Mouse (Mus musculus): ENCODE measurements around the gene Stra8. TPM values are rescaled to one million over a fixed set of nuclear protein-coding genes. Genes with fewer than 3 reads are reported as not detected.
A peak's percentile ranks its signal among the peaks of the same experiment; 100 is the strongest.

Gene Stra8
- polyA plus RNA-seq, 1 experiment from 2014 or later: not detected

DNA sequence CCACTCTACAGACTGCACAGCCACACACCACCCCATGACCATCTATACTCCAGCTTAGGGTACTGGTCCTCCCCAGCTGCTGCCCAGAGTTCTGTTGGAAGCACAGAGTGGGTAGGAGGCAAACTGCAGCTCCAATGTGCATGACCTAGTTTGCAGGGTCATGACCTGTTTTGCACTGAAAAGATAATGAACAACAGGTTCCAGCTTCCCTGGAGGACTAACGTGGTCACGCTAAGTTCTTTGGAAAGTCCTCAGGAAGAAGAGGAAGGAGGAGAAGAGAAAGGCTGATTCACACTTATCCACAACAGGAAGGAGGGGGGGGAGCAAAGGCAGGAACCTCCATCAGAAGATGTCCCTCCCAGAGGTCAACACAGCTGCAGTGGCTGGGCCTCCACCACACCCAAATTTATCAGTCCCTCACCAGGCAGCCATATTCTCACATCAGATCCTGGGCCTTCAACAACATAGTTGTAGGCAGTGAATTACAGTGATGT is 12.8 kb upstream of the Stra8 start:
- H3K27ac ChIP-seq (ENCODE audit: low read depth, low read length): no peak overlapping the region
- no peaks in the 10 kb centered on the region for H3K27me3 ChIP-seq (ENCODE audit: control insufficient read depth, insufficient read depth, low read length)
- H3K9ac ChIP-seq (ENCODE audit: low read length): no peak overlapping the region
- DNase-seq (ENCODE audit: low spot score) (no peak), ATAC-seq (replicated peaks; ENCODE audit: low FRiP score) (no peak)
- H3K4me1 ChIP-seq (replicated peaks; ENCODE audit: control insufficient read depth, insufficient read depth, low read length): no peaks in the 10 kb centered on the region
- no peak overlapping the region for H3K4me2 ChIP-seq (ENCODE audit: low read depth, low read length, severe bottlenecking)
- no peaks in the 10 kb centered on the region for H3K9me3 ChIP-seq (ENCODE audit: control insufficient read depth, low read length)
- H3K36me3 ChIP-seq (ENCODE audit: control insufficient read depth, insufficient read depth, low read length): no peaks in the 10 kb centered on the region; the same call in 1 of the 2 replicates
- WGBS: 82% methylated on average over 2 of the region's 2 CpGs
- no peak overlapping the region for H3K4me3 ChIP-seq (ENCODE audit: low read depth, low read length)

DNA sequence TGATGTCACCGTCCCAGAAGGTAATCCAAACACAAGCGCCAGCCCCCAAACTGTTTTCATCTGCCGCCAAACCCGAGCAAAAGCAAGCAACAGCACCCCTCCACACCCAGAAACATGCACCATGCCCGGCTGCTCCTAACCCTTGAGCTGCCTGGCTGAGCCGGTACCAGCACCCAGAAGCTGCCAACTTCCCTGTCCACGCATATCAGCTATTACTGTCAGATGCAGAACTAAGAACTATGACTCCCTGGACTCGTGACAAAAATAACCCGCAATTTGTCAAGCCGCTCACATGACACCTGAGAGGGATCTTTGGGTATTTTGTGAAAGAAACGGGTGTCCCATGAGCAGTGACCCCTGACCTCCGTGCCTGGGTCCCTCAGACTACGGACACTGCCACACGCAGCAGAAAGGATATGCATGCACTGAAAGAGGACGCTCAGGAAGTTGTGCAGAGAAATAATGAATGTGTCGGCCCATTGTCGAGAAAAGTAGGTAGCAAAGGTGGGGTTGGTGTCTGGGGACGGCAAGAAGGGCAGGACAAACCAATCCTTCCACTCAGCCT is 12.2 kb upstream of the Stra8 start:
- DNase-seq (ENCODE audit: low spot score) (no peak), ATAC-seq (replicated peaks; ENCODE audit: low FRiP score) (no peak)
- H3K4me3 ChIP-seq (ENCODE audit: low read depth, low read length): no peak overlapping the region
- 89% methylated on average over 18 of the region's 18 CpGs for WGBS
- H3K27ac ChIP-seq (ENCODE audit: low read depth, low read length): no peak overlapping the region
- no peaks in the 10 kb centered on the region for H3K9me3 ChIP-seq (ENCODE audit: control insufficient read depth, low read length)
- no peak overlapping the region for H3K4me2 ChIP-seq (ENCODE audit: low read depth, low read length, severe bottlenecking)
- no peaks in the 10 kb centered on the region; the same call in 1 of the 2 replicates for H3K36me3 ChIP-seq (ENCODE audit: control insufficient read depth, insufficient read depth, low read length)
- H3K27me3 ChIP-seq (ENCODE audit: control insufficient read depth, insufficient read depth, low read length): no peaks in the 10 kb centered on the region
- H3K9ac ChIP-seq (ENCODE audit: low read length): no peak overlapping the region
- H3K4me1 ChIP-seq (replicated peaks; ENCODE audit: control insufficient read depth, insufficient read depth, low read length): no peaks in the 10 kb centered on the region

DNA sequence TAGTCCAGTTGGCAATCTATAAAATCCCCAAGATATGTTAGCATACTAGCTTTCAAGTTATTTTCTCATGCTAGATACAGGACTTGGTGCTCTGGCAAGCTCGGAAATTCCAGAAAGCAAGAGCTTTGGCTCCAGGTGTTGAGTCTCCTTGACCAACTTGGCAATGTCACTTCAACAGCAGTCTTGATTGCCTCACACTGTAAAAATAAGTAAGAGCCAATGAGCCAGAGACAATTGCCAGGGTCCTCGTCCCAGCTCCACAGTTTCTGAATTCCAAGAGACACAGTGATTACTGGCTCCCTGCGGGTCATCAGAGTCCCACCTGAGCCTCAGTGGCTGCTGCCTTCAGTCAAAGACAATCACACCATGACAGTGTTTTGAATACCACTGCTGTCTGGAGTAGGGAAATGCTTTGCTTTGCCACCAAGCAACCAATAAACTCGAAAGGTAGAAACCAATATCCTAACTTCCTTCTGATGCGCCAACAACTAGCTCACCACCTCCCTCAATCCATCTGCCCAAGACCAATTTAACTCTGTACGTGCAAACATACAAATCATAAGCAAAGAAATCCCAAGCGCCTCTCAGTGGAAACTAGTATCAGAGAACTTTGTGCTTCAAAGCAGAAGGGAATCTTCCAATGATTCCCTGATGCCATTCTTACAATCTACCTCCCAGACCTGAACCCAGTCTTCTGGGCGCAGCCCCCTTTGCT is 10.2 kb upstream of the Stra8 start:
- H3K9me3 ChIP-seq (ENCODE audit: control insufficient read depth, low read length): no peaks in the 10 kb centered on the region
- no peak for ATAC-seq (replicated peaks; ENCODE audit: low FRiP score)
- no peak overlapping the region for H3K27ac ChIP-seq (ENCODE audit: low read depth, low read length)
- no peaks in the 10 kb centered on the region; the same call in 1 of the 2 replicates for H3K36me3 ChIP-seq (ENCODE audit: control insufficient read depth, insufficient read depth, low read length)
- H3K9ac ChIP-seq (ENCODE audit: low read length): peak overlapping the region; percentile 70
- 49% methylated on average over 8 of the region's 8 CpGs for WGBS
- H3K4me3 ChIP-seq (ENCODE audit: low read depth, low read length): peak overlapping the region; percentile 63
- H3K4me1 ChIP-seq (replicated peaks; ENCODE audit: control insufficient read depth, insufficient read depth, low read length): no peaks in the 10 kb centered on the region
- no peaks in the 10 kb centered on the region for H3K27me3 ChIP-seq (ENCODE audit: control insufficient read depth, insufficient read depth, low read length)
- peak overlapping the region; percentile 58 for H3K4me2 ChIP-seq (ENCODE audit: low read depth, low read length, severe bottlenecking)
- no peak for DNase-seq (ENCODE audit: low spot score)

DNA sequence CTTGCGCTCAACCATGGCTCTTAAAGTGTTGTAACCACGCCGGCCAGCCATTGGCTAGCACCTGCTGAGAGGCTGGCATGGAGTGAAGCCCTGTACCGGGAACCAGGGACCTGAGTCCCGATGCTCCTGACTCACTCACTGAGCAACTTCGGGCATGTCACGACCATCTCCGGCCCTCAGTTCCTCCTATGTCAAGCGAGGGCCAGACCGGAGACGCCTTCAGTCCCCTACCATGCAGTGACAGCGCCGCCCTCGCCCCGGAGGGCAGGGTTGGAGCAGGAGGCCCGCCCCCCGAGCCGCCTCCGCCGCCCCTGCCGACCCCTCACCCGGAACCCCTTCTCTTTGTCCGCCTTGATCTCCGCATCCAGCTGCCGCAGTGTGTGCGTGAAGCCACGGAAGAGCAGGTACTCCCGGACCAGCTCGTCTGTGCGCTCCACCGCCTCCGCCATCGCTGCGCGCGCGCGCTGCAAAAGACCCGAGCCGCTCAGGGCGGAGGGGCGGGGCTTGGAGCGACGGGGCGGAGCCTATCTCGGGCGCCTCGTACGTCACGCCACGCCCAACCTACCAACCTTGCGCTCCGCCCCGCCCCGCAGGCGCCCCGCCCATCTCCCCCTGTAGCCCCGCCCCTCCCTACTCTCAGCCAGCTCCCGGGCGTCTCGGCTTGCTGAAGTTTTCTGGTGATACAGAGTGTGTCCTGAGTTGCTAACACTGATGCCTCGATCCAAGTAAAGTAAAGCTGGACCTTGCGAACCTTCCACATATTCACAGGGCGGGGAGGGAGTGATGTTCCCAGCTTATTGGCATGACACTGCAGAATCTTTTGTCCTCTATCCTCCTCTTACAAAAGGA is 9.4 kb upstream of the Stra8 start, which contains the start of gene Wdr91:
Gene Wdr91, minus strand, starts transcription at position 506 of the 849 bp plus-strand sequence.
- DNase-seq (ENCODE audit: low spot score) (peak; percentile 99), ATAC-seq (replicated peaks; ENCODE audit: low FRiP score) (peak; percentile 93)
- no peaks in the 10 kb centered on the region for H3K27me3 ChIP-seq (ENCODE audit: control insufficient read depth, insufficient read depth, low read length)
- H3K27ac ChIP-seq (ENCODE audit: low read depth, low read length): peak within 1 kb of the TSS; percentile 50; the same call in 1 of the 2 replicates
- peak within 1 kb of the TSS; percentile 70 for H3K9ac ChIP-seq (ENCODE audit: low read length)
- no peaks in the 10 kb centered on the region for H3K4me1 ChIP-seq (replicated peaks; ENCODE audit: control insufficient read depth, insufficient read depth, low read length)
- under 1% methylated on average over 49 of the region's 64 CpGs for WGBS
- H3K4me3 ChIP-seq (ENCODE audit: low read depth, low read length): peak within 1 kb of the TSS; percentile 63
- H3K9me3 ChIP-seq (ENCODE audit: control insufficient read depth, low read length): no peaks in the 10 kb centered on the region
- H3K36me3 ChIP-seq (ENCODE audit: control insufficient read depth, insufficient read depth, low read length): no peaks in the 10 kb centered on the region; the same call in 1 of the 2 replicates
- peak within 1 kb of the TSS; percentile 58 for H3K4me2 ChIP-seq (ENCODE audit: low read depth, low read length, severe bottlenecking)

DNA sequence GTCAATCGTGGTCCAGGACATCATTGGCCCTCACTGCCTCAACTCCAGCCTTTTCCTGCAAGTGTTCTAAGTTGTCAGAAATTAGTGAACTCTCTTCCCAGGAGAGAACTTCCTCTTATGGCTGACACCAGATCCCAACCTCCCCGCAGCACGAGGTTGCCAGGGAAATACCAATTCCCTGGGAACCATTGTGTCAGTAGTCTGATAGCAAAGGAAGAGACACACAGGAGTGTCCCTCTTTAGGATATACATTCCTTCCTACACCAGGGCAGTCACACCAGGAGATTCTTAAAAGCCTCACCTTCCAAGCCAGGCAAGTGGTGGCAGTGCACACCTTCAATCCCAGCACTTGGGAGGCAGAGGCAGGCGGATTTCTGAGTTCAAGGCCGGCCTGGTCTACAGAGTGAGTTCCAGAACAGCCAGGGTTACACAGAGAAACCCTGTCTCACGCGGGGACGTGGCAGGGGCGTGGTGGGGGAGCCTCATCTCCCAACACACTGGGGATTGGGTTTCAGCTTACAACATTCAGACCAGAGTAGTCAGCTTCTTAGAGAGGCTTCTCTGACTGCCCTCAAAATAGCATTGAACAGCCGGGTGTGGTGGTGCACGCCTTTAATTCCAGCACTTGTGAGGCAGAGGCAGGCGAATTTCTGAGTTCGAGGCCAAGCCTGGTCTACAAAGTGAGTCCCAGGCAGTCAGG is 6.5 kb upstream of the Stra8 start:
- no peaks in the 10 kb centered on the region for H3K27me3 ChIP-seq (ENCODE audit: control insufficient read depth, insufficient read depth, low read length)
- no peak for ATAC-seq (replicated peaks; ENCODE audit: low FRiP score)
- 86% methylated on average over 13 of the region's 13 CpGs for whole genome bisulfite sequencing
- no peak overlapping the region for H3K9ac ChIP-seq (ENCODE audit: low read length)
- H3K36me3 ChIP-seq (ENCODE audit: control insufficient read depth, insufficient read depth, low read length): no peaks in the 10 kb centered on the region; the same call in 1 of the 2 replicates
- no peaks in the 10 kb centered on the region for H3K4me1 ChIP-seq (replicated peaks; ENCODE audit: control insufficient read depth, insufficient read depth, low read length)
- DNase-seq (ENCODE audit: low spot score): no peak
- no peak overlapping the region for H3K4me2 ChIP-seq (ENCODE audit: low read depth, low read length, severe bottlenecking)
- no peaks in the 10 kb centered on the region for H3K9me3 ChIP-seq (ENCODE audit: control insufficient read depth, low read length)
- no peak overlapping the region for H3K4me3 ChIP-seq (ENCODE audit: low read depth, low read length)
- no peak overlapping the region for H3K27ac ChIP-seq (ENCODE audit: low read depth, low read length)

DNA sequence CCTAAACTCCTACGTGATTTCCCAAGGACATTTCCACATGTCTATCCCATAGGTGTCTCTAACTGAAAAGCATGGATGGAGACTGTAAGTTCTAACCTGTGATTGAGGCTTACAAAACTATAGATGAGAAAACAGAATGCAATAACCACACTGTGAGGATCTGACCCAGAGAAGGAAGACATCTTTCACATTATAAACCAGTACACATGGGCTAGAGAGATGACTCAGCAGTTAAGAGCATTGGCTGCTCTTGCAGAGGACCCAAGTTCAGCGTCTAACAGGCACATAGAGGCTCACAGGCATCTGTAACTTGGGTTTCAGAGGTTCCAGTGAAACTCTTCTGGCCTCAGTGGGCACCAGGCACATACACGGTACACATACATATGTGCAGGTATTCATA is 5.5 kb upstream of the Stra8 start:
- Histone ChIP-seq H3K27me3 (ENCODE audit: control insufficient read depth, insufficient read depth, low read length) (no peaks in the 10 kb centered on the region), H3K4me2 (ENCODE audit: low read depth, low read length, severe bottlenecking) (no peak overlapping the region), H3K27ac (ENCODE audit: low read depth, low read length) (no peak overlapping the region), H3K36me3 (ENCODE audit: control insufficient read depth, insufficient read depth, low read length) (no peaks in the 10 kb centered on the region), H3K4me1 (replicated peaks; ENCODE audit: control insufficient read depth, insufficient read depth, low read length) (no peaks in the 10 kb centered on the region), H3K9me3 (ENCODE audit: control insufficient read depth, low read length) (no peaks in the 10 kb centered on the region), H3K4me3 (ENCODE audit: low read depth, low read length) (no peak overlapping the region), H3K9ac (ENCODE audit: low read length) (no peak overlapping the region)
- ATAC-seq (replicated peaks; ENCODE audit: low FRiP score) (no peak), DNase-seq (ENCODE audit: low spot score) (no peak)
- 83% methylated on average over 3 of the region's 3 CpGs for whole genome bisulfite sequencing

DNA sequence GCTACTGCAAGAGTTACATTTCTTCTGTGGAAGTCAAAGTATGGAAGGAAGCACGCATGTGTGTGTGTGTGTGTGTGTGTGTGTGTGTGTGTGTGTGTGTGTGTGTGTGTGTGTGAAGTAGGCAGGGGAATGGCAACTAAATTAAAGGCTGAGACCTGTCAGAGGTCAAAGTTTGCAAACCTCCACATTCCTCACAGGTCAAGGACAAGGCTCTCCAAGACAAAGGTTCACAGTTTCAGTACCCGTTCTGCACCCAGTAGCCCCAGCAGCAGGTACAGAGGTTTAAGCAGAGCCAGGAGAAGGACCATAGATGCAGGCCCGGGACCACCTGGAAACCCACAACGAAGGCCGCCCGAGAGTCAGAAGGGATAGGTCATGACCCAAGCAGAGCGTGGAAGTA is 817 bp upstream of the Stra8 start:
- H3K9me3 ChIP-seq (ENCODE audit: control insufficient read depth, low read length): no peaks in the 10 kb centered on the region
- no peak for DNase-seq (ENCODE audit: low spot score)
- WGBS: 76% methylated on average over 7 of the region's 7 CpGs
- no peak overlapping the region for H3K9ac ChIP-seq (ENCODE audit: low read length)
- H3K4me2 ChIP-seq (ENCODE audit: low read depth, low read length, severe bottlenecking): no peak overlapping the region
- H3K4me3 ChIP-seq (ENCODE audit: low read depth, low read length): no peak overlapping the region
- H3K27ac ChIP-seq (ENCODE audit: low read depth, low read length): no peak overlapping the region
- no peaks in the 10 kb centered on the region for H3K27me3 ChIP-seq (ENCODE audit: control insufficient read depth, insufficient read depth, low read length)
- ATAC-seq (replicated peaks; ENCODE audit: low FRiP score): no peak
- H3K36me3 ChIP-seq (ENCODE audit: control insufficient read depth, insufficient read depth, low read length): no peaks in the 10 kb centered on the region
- H3K4me1 ChIP-seq (replicated peaks; ENCODE audit: control insufficient read depth, insufficient read depth, low read length): no peaks in the 10 kb centered on the region

DNA sequence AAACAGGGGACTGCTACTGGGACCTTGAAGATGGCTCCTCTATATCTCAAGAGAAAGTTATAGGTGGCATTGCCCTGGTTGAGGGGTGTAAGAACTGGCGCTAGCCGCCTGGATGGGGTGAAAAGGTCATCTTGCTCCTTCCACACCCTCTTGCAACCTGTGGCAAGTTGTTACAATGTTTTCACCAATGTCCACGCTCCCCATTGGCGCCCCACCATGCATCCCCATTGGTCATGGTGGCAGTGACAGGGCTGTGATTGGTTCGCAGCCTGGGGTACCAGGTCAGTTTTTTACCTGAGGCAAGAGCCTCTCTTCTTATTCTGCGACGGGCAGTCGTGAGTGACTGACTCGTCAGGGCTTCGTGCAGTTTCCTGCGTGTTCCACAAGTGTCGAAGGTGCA is 668 bp downstream of the Stra8 start:
- Histone ChIP-seq H3K4me1 (replicated peaks; ENCODE audit: control insufficient read depth, insufficient read depth, low read length) (no peaks in the 10 kb centered on the region), H3K27ac (ENCODE audit: low read depth, low read length) (no peak overlapping the region), H3K4me3 (ENCODE audit: low read depth, low read length) (no peak overlapping the region), H3K9ac (ENCODE audit: low read length) (no peak overlapping the region), H3K36me3 (ENCODE audit: control insufficient read depth, insufficient read depth, low read length) (no peaks in the 10 kb centered on the region), H3K27me3 (ENCODE audit: control insufficient read depth, insufficient read depth, low read length) (no peaks in the 10 kb centered on the region), H3K9me3 (ENCODE audit: control insufficient read depth, low read length) (no peaks in the 10 kb centered on the region), H3K4me2 (ENCODE audit: low read depth, low read length, severe bottlenecking) (no peak overlapping the region)
- DNase-seq (ENCODE audit: low spot score) (no peak), ATAC-seq (replicated peaks; ENCODE audit: low FRiP score) (no peak)
- WGBS: 97% methylated on average over 12 of the region's 12 CpGs

Measured in forebrain, embryonic 11.5 days (tissue).